Mouse (Mus musculus): ENCODE results near the gene Spta1.

Spta1 gene

DNA sequence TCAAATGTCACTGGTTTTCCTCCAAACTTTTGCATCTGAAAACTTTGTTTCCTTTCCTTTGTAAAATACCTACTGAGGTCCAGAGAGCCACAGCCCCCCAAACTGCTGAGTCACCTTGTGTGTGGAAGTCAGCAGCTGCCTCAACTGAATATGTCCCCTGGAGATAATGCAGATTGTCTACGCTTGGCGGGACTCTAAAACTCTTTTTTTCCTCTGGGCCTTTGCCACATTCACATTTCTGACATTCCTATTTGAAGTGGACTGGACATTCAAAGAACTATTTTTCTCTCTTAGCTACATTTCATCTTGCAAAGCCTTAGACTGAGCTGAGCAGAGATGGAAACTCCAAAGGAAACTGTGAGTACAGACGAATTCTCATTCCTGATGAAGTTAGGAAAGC lies at the start of gene Spta1:
Spta1 (plus strand) TSS at position 172 of the 400 bp plus-strand sequence.
- DNase-seq: no peak

GRCm38 (mm10) chr1:174131217-174131616 lies 41.4 kb upstream of the Spta1 start, which contains the start of gene Olfr424:
Gene Olfr424 (plus strand): TSS chr1:174131517.
- DNase-seq: no peak

DNA sequence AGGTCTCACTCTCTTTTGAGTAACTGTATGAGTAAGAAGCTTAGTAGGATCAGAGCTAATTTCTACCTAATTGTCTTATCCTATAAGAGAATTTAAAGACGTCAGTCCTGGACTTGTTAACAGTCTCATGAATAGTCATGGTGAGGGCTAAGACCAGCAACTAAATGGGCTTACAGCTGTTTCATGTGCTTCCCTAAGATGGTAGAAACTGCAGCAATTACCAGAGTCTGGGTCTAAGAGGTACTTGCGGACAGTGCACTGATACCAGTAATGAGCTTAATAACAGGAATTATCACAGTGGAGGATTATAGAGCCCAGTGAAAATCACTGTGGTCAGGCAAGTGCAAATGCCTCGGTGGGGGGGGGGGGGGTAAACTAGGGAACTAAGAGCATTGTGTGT lies 40.6 kb upstream of the Spta1 start:
- no peak for DNase-seq

- no peak for DNase-seq
Observed at GRCm38 (mm10) chr1:174141384-174141783, 31.2 kb upstream of the Spta1 start.

DNA sequence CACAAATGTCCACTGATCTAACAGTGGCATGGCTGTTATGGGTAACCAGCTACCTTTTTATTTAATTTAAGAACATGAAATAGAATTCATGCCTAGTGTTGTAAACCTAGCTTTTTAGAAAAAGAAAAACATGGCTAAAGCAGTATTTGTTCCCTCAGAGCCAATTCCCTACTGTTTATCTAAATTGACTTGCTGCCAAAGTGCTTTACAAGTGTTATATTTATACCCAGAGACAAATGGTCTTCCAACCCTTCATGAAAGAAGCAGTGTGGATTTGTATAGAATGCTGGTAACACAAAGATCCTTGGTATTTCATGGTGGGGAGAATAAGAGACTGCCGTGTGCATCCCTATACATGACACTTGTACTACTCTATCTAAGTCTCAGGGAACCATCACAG lies 25.9 kb upstream of the Spta1 start:
- no peak for DNase-seq

DNA sequence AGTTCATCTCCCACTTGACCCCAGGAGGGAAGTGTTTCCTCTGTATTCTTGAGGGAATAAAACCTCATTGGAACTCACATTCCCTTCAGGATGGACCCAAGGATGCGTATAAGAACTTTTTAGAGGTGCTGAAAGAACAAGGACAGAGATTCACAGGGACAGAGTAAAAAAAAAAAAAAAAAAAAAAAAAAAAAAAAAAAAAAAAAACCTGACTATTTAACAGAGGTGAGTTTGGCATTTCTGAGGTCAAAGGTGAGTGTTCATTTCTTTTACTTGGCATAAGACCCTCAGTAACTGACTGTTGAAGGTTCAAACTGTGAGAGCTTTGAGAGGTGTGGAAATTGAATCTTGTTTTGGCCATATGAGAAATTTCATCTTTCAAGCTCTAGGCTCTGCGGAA lies 23.3 kb upstream of the Spta1 start:
- DNase-seq: no peak

DNA sequence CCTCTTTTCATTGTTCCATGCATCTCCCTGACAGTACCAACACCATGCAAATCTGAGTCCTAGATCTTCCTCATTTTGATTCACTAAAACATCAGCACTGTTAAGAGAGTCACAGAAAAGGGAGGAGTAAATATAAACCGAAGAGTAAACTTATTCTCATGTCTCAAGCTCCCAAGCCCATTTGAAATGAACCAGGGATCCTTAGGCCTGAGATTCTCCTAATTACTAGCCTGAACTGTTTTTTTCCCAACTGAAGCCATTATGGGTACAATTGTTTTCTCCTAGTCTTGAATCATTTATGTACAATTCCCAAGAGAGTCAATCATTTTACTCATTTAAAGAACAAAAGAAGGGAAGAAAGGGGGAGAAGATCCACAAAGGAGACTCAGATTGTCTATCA lies 17.2 kb upstream of the Spta1 start, which contains the start of gene Olfr420:
Olfr420 (plus strand) TSS at position 301 of the 400 bp plus-strand sequence.
- DNase-seq: no peak

GRCm38 (mm10) chr1:174157622-174158021 lies 15.0 kb upstream of the Spta1 start:
- no peak for DNase-seq

- DNase-seq: no peak
Observed at GRCm38 (mm10) chr1:174158512-174158911, 14.1 kb upstream of the Spta1 start.

DNA sequence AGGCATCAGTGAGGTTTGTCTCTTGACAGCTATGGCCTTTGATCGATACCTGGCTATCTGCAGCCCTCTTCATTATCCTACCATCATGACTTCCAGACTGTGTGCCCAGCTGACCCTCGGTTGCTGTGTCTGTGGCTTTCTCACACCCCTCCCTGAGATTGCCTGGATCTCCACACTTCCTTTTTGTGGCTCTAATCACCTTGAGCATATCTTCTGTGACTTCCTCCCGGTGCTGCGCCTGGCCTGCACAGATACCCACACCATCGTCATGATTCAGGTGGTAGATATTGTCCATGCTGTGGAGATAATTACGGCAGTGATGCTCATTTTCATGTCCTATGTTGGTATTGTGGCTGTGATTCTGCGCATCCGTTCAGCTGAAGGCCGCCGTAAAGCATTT lies 13.5 kb upstream of the Spta1 start:
- no peak for DNase-seq

DNA sequence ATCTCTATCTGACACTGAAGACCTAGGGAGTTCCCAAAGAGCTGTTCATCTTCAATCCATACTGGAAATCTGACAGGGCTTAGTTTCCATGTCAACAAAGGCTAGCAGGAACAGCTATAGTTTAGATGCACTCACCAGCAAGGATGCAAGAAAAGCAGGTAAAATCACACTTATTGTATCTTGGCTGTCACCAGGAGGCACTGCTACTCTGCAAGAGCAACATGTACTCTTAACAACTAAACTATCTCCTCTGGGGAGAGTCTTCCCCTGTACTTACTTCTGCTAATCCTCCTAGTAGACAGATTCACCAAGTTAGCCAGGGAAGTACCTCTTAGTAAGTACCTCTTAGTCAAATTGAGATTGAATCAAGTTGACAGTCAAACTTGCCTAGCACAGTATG lies 3.6 kb upstream of the Spta1 start:
- DNase-seq: no peak

DNA sequence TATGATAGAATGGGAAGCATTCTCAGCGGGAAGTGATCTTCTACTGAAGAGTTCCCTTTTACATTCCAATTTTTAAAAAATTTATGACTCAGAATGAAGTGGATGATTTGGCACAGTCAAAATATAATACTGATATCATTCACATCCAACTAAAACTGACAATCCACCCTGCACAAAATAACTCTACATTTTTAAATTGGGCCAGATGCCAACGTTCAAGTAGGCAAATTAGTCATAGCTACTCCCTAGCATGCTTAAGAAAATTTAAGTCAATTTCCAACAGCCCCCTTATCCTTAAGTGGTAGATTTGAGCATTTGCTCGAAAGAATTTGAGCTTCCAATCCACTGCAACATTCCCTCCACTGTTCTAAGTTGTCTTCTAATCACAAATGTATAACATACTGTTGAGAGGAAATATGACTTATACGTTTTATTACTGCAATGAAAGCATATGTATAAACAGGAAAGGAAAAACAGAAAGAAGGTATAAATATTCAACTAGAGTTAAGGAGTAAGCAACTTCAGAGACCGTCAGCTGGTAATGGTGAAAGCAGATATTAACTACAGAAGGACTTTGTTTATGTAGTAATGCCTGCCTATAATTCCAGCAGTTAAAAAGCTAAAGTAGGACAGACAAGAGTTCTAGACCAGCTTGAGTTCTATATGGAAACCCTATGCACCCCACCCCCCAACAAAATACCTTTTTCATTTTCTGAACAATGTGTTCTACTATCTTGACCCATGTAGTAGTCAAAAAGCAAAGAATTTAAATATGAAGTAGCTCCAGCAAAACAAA lies 1.7 kb upstream of the Spta1 start:
- no peak for DNase-seq

DNA sequence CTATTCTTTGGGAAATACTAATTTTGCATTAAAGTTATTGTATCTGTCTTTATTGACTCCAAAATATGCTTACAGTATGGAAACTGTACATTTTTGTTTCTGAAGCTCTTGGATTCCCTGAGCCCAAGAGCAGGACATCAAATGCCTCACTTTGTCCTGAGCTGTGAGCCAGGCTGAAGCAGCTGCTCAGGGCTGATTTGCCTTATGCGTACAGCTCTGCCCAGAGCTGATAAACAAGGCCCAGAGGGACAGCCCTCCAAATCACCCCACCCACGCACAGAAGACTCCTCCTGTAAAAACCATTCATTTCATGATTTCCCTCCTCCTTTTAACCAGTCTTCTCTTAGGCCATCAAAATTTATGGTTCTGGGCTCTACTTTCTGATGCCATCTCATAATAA lies 1.0 kb upstream of the Spta1 start:
- DNase-seq: no peak

DNA sequence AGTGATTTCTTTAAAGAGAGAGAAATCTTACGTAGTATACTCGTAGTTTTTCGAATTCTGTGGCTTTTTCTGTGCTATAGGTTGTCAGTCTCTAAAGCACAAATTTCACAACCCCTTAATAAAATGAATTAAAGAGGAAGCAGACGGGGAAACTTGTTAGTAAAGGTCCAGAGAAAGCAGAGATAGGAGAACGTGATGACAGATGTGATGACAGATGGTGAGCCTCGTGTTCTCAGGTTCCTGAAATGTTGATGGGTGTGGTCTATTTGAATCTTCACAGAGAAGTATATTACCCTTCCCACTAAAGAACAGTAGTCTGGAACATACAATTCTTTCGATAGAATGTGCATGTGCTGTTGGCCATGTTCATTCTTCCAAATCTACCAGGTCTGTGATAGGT lies 32.1 kb downstream of the Spta1 start:
- DNase-seq: peak; percentile 9

GRCm38 (mm10) chr1:174212286-174212685 lies 39.7 kb downstream of the Spta1 start:
- DNase-seq: no peak

DNA sequence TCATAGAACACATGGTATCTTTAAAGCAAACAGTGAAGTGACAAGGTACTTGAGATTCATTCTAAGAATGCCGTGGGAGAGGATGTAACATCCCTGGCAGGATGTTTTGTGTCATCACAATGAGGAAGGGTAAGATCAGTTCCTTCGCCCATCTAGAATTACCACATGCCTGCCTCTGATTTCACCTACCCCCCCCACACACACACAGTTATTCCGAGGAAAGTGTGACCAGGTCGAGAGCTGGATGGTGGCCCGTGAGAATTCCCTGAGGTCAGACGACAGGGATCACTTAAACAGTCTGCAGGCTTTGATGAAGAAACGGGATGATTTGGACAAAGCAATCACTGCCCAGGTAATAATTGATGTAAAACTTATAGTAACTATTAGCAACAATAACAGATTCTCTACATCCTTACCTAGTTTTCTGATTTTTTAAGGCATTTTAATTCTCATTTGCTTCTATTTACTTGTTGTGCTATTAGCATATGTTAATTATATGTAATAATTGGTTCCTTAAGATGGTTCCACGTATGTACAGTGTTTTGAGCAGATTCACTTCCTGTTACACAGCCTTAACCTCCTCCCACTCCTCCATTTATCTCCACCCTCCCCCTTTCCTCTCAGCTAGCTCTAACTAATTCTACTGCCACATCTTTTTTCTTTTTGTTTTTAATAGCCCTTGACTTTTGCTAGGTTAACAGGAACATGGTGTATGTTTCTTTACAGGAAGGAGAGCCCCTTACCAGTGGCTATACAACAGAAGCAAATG lies 42.9 kb downstream of the Spta1 start:
- no peak for DNase-seq

DNA sequence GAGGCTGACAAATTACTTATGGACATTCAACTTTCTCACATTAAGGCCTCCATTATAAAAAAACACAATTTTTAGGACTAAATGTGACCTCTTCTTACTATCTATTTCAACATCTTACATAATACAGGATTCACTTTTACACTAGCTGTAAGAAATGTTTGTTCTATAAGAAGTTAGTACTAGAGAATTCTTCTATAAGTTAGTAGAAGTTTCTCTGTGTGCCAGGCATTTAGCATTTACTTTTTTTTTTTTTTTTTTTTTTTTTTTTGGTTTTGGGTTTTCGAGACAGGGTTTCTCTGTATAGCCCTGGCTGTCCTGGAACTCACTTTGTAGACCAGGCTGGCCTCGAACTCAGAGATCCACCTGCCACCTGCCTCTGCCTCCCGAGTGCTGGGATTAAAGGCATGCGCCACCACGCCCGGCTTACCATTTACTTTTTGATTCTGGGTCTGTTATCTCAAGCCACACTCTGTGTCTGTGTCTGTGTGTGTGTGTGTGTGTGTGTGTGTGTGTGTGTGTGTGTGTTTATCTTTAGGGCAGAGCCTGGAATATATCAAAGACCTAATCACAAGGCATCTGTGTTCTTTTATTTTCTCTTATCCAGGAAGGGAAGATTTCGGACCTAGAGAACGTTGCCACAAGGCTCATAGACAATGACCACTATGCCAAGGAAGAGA lies 44.1 kb downstream of the Spta1 start:
- DNase-seq: no peak

- DNase-seq: no peak
Observed at GRCm38 (mm10) chr1:174239916-174240315, 67.3 kb downstream of the Spta1 start.

DNA sequence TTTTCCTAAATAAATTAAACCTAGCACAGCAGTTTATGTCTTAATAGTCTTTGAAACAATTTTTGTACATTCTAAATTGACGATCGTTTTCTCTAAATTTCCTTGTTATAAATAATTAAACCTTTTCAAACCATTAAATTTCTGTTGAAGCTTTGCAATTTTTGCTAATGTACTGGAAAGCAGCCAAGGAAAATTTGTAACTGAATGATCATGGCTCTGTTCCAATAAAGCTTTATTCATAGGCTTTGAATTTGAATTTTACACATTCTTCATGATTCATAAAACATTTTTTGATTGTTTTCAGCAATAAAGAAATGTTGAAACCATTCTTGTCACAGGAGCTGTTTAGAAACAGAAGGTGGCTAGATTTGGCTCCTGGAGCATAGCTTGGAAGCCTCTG lies 72.0 kb downstream of the Spta1 start:
- no peak for DNase-seq

DNA sequence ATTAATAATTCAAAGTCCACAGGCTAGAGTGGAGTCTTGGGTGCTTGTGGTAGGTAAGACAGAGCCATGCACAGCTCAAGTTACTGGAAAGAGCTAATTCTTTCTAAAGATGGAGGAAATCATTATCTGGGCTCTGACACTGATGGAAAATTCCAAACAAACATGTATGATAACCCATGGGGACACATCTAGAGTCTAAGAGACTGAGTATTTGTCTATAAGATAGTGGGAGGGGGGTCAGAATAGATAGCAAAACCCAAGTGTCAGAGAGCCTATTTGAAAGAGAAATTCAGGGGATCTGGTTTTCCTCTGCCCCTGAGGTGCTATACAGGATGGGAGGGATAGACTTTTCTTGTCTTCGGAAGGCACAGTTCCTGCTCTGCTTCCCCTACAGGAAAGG lies 73.5 kb downstream of the Spta1 start:
- no peak for DNase-seq

GRCm38 (mm10) chr1:174247170-174247569 lies 74.6 kb downstream of the Spta1 start:
- no peak for DNase-seq

GRCm38 (mm10) chr1:174250376-174250775 lies 77.8 kb downstream of the Spta1 start:
- no peak for DNase-seq

- no peak for DNase-seq
Observed at GRCm38 (mm10) chr1:174251961-174252360, 79.4 kb downstream of the Spta1 start, which contains the start of gene Olfr419. Gene Olfr419 (minus strand): TSS chr1:174252061.

- no peak for DNase-seq
Observed at GRCm38 (mm10) chr1:174267816-174268215, 95.2 kb downstream of the Spta1 start.
